Comparison of ENCODE assay signal across 9 mouse cellular contexts in the genomic region with DNA sequence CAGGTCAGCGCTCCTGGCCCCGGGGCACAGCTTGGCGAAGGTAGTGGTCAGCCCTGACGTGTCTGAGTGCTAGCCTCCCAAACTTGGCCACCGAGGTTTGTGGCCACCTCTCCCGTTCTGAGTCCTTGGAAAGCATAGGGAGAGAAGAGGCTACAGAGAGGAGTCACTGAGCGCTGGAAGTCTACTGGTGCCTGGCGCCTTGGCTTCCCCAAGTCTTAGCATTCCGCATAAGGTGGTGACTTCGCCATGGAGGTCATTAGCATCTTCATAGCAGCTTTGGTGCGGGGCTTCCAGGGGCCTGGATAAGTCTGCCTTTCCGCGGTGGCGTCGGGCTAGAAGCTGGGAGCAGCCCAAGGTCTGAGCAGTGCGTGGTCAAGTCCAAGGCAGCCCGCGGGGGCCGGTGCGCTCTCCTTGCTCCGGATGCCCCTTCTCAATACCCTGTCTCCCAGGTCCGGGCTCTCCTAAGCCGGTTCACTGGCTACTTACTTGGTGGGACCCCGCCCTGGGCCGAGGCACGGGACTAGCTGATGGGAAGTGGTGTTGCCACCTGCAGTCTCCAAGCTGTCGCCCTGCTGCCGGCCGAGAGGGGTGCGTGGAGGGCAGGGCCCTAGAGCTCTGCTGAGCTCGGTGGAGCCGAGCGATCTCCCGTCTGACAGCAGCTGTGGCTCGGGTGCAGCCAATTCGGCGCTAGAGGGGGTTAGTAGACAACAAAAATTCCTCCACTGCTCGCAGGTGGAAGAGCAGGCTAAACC. TPM values are rescaled to one million over a fixed set of nuclear protein-coding genes. Genes with fewer than 3 reads are reported as not detected.
DNase-seq lines count a peak whose midpoint lies in the region; ATAC-seq lines count a peak whose summit lies in the region.
"Had no signal": no experiment of that assay in that cellular context is flagged by ENCODE, and none has a peak within 500 bp of the region (broad histone marks: within the 10 kb centered on the region; RNA-seq: fewer than 3 reads in every experiment).

No protein-coding gene starts in this region.

- no peak overlapping the region for H3K27ac ChIP-seq in forebrain, embryonic 14.5 days (ENCODE audit: low read depth, low read length)
- no peak overlapping the region for H3K27ac ChIP-seq in midbrain, embryonic 10.5 days (replicated peaks)
- no peak overlapping the region for H3K27ac ChIP-seq in stomach, embryonic 14.5 days (ENCODE audit: low read length)

- WGBS in forebrain, embryonic 14.5 days, result under 1% methylated on average over 38 of the region's 38 CpGs
- under 1% methylated on average over 38 of the region's 38 CpGs for WGBS in midbrain, embryonic 10.5 days
- WGBS in stomach, embryonic 14.5 days, result under 1% methylated on average over 38 of the region's 38 CpGs

- 0 out of 2 replicates have a peak, but pooled peaks cover 3% of the 10 kb centered on the region for H3K4me1 ChIP-seq in forebrain, embryonic 14.5 days (ENCODE audit: control insufficient read depth, insufficient read depth, low read length)
- peaks cover 23% of the 10 kb centered on the region for H3K4me1 ChIP-seq in midbrain, embryonic 10.5 days
- no peaks in the 10 kb centered on the region for H3K4me1 ChIP-seq in stomach, embryonic 14.5 days (ENCODE audit: control insufficient read depth, insufficient read depth, low read length)

- H3K27me3 ChIP-seq in forebrain, embryonic 14.5 days (replicated peaks; ENCODE audit: control insufficient read depth, insufficient read depth, low read length), result no peaks in the 10 kb centered on the region
- H3K27me3 ChIP-seq in midbrain, embryonic 10.5 days (ENCODE audit: low read depth, poor library complexity, severe bottlenecking), result peaks cover 41% of the 10 kb centered on the region
- H3K27me3 ChIP-seq in stomach, embryonic 14.5 days (ENCODE audit: control insufficient read depth, insufficient read depth, low read length), result peaks cover 7% of the 10 kb centered on the region; the same call in 1 of the 2 replicates

- peak overlapping the region; percentile 99 for H3K4me2 ChIP-seq in forebrain, embryonic 14.5 days (ENCODE audit: low read length)
- H3K4me2 ChIP-seq in stomach, embryonic 14.5 days (replicated peaks; ENCODE audit: low read depth, low read length), result peak overlapping the region; percentile 74

- ATAC-seq in forebrain, embryonic 14.5 days, result peak; percentile 89
- ATAC-seq in stomach, embryonic 14.5 days (ENCODE audit: insufficient number of reproducible peaks, insufficient read depth, low FRiP score, low read depth), result peak; percentile 86

- H3K4me3 ChIP-seq in forebrain, embryonic 14.5 days (ENCODE audit: low read depth, low read length), result peak overlapping the region; percentile 48
- H3K4me3 ChIP-seq in midbrain, embryonic 10.5 days, result peak overlapping the region; percentile 67
- H3K4me3 ChIP-seq in stomach, embryonic 14.5 days (ENCODE audit: low read depth, low read length), result peak overlapping the region; percentile 38

- DNase-seq in kidney, adult 9 months, result peak; percentile 2
- no peak for DNase-seq in kidney, postnatal 14 days
- DNase-seq in cerebellum, adult 11 months, result peak; percentile 26
- DNase-seq in forebrain, embryonic 14.5 days (ENCODE audit: low spot score), result peak; percentile 81
- DNase-seq in layer of hippocampus, adult 18-20 months (ENCODE audit: low spot score in 2 of 2), result peak; percentile 71 to 85
- peak; percentile 73 for DNase-seq in midbrain, embryonic 10.5 days (ENCODE audit: low spot score)
- DNase-seq in T-cell, adult 2 months (ENCODE audit: low spot score), result no peak

- H3K9ac ChIP-seq in forebrain, embryonic 14.5 days (ENCODE audit: low read length), result peak overlapping the region; percentile 64
- H3K9ac ChIP-seq in stomach, embryonic 14.5 days (replicated peaks; ENCODE audit: low read depth, low read length), result no peak overlapping the region

- H3K36me3 ChIP-seq in forebrain, embryonic 14.5 days (ENCODE audit: control insufficient read depth, insufficient read depth, low read length), result no peaks in the 10 kb centered on the region
- no peaks in the 10 kb centered on the region for H3K36me3 ChIP-seq in midbrain, embryonic 10.5 days
- H3K36me3 ChIP-seq in stomach, embryonic 14.5 days (ENCODE audit: control insufficient read depth, insufficient read depth, low read length), result no peaks in the 10 kb centered on the region

- H3K9me3 ChIP-seq in forebrain, embryonic 14.5 days (replicated peaks; ENCODE audit: control insufficient read depth, low read length), result no peaks in the 10 kb centered on the region
- no peaks in the 10 kb centered on the region for H3K9me3 ChIP-seq in midbrain, embryonic 10.5 days (replicated peaks)
- H3K9me3 ChIP-seq in stomach, embryonic 14.5 days (ENCODE audit: control insufficient read depth, low read depth, low read length), result no peaks in the 10 kb centered on the region

RNA-seq across cellular contexts. Expression of gene Epha6, which starts 0.7 kb away (rescaled TPM):
- 1.6 and 2.9 TPM in 2 replicates for polyA plus RNA-seq in forebrain, embryonic 14.5 days (2014; fragmentation: Nextera tagmentation; extraction: Ambion mirVana)
- total RNA-seq in layer of hippocampus, adult 18-20 months (2021), result 100 to 1,000 TPM; 147 to 189 TPM
- polyA plus RNA-seq in midbrain, embryonic 10.5 days (2016; fragmentation: Nextera tagmentation; extraction: Ambion mirVana), result 0.35 and 0.53 TPM in 2 replicates
- polyA plus RNA-seq in stomach, embryonic 14.5 days (2014; fragmentation: Nextera tagmentation; extraction: Ambion mirVana), result 0.49 and 0.59 TPM in 2 replicates
- total RNA-seq: MEL had no signal

Comparison
In these comparisons a context has a peak if more than half of its experiments do, and no peak if none do; other contexts are left out.
1. DNase-seq: peak in kidney, adult 9 months (single experiment), cerebellum, adult 11 months (single experiment), forebrain, embryonic 14.5 days (single experiment), layer of hippocampus, adult 18-20 months (2 of 2) and midbrain, embryonic 10.5 days (single experiment); none in kidney, postnatal 14 days (single experiment) and T-cell, adult 2 months (single experiment).
2. Peak in every context shown above with its lines, with median percentiles within 50 percentile points of each other: H3K4me3 ChIP-seq.